Mouse (Mus musculus) liver, embryonic 14.5 days (tissue): ENCODE data around the gene Cpped1. TPM values are rescaled to one million over a fixed set of nuclear protein-coding genes. Genes with fewer than 3 reads are reported as not detected.

Experiments used
- ATAC-seq: fragments of 200-750 bp; cut with Nextera tagmentation; 2 replicates; pipeline ENCODE4 v1.8.0; 2017; ENCODE audit warnings: moderate number of reproducible peaks, mild to moderate bottlenecking, moderate library complexity; ENCODE audit not compliant: insufficient read depth
- DNase-seq, 3 experiments: peaks; one replicate each; pipeline ENCODE4 v3.0.0-alpha.2; 2012 to 2013; ENCODE audit warnings: low read depth in 3 of 3, low spot score in 3 of 3
- H3K27ac ChIP-seq: fragments of 300-500 bp; sonication (generic); 2 replicates; pipeline ENCODE4 v1.5.1; 2014; ENCODE audit warnings: moderate library complexity, mild to moderate bottlenecking, control low read depth, inconsistent platforms
- H3K27me3 ChIP-seq: fragments of 300-500 bp; sonication (generic); 2 replicates; pipeline ENCODE4 v1.6.1; 2014; ENCODE audit warnings: mild to moderate bottlenecking, low read length, moderate library complexity; ENCODE audit not compliant: control insufficient read depth, insufficient read depth
- H3K36me3 ChIP-seq: fragments of 300-500 bp; sonication (generic); replicated peaks from 2 replicates; pipeline ENCODE4 v1.6.1; 2014; ENCODE audit warnings: low read depth; ENCODE audit not compliant: control insufficient read depth, insufficient read depth
- H3K4me1 ChIP-seq, 2 experiments: fragments of 200-500 bp in 1 of 2; fragments of 300-500 bp in 1 of 2; sonication (generic) in 1 of 2; replicated peaks; 2 replicates each; pipeline ENCODE4 v1.6.1; 2012 to 2014; ENCODE audit warnings: antibody characterized with exemption in 1 of 2, inconsistent platforms in 1 of 2, low read length in 1 of 2; ENCODE audit not compliant: control insufficient read depth in 2 of 2, insufficient read depth in 2 of 2
- H3K4me2 ChIP-seq: fragments of 300-500 bp; sonication (generic); 2 replicates; pipeline ENCODE4 v1.6.1; 2014; ENCODE audit warnings: low read depth, mild to moderate bottlenecking, control low read depth, moderate library complexity
- H3K4me3 ChIP-seq, 2 experiments: fragments of 200-500 bp in 1 of 2; fragments of 300-500 bp in 1 of 2; sonication (generic) in 1 of 2; 2 replicates each; pipeline ENCODE4 v1.5.1; 2012 to 2014; ENCODE audit warnings: low read depth in 2 of 2, low read length in 2 of 2, mild to moderate bottlenecking in 2 of 2, control low read depth in 1 of 2, inconsistent platforms in 1 of 2, moderate library complexity in 1 of 2; ENCODE audit not compliant: insufficient read depth in 1 of 2
- H3K9ac ChIP-seq: fragments of 300-500 bp; sonication (generic); replicated peaks from 2 replicates; pipeline ENCODE4 v1.6.1; 2014; ENCODE audit warnings: mild to moderate bottlenecking, control low read depth, moderate library complexity
- H3K9me3 ChIP-seq: fragments of 300-500 bp; sonication (generic); 2 replicates; pipeline ENCODE4 v1.6.1; 2016; ENCODE audit warnings: low read length, mixed read lengths; ENCODE audit not compliant: control insufficient read depth
- CTCF ChIP-seq: IDR thresholded peaks from 2 replicates; pipeline ENCODE4 v1.5.1; 2016; ENCODE audit warnings: antibody characterized with exemption, low read depth, control low read depth
- EP300 ChIP-seq: IDR thresholded peaks from 2 replicates; pipeline ENCODE4 v1.6.1; 2016; ENCODE audit warnings: antibody characterized with exemption, low read depth
- WGBS: fragments of 180-500 bp; shearing (Covaris S2); extraction: QIAGEN DNeasy Blood & Tissue Kit; methylation state at CpG from one replicate; pipeline ENCODE4 v1.1.7; 2014; ENCODE audit not compliant: insufficient replicate concordance; 5-methylcytosine and 5-hydroxymethylcytosine counted together
- polyA plus RNA-seq, 2 experiments: library from polyadenylated mRNA; depleted of rRNA in 1 of 2; stranded (reverse) in 1 of 2; unstranded in 1 of 2; fragments of >200 nt; fragmentation: Nextera tagmentation in 1 of 2; extraction: Ambion mirVana in 1 of 2; gene quantifications; 2 replicates each; pipeline versions ENCODE4 v1.2.1 to v1.2.3; 2012 to 2014

Gene Cpped1
- polyA plus RNA-seq, 2 experiments: 6.1 to 13.0 TPM

DNA sequence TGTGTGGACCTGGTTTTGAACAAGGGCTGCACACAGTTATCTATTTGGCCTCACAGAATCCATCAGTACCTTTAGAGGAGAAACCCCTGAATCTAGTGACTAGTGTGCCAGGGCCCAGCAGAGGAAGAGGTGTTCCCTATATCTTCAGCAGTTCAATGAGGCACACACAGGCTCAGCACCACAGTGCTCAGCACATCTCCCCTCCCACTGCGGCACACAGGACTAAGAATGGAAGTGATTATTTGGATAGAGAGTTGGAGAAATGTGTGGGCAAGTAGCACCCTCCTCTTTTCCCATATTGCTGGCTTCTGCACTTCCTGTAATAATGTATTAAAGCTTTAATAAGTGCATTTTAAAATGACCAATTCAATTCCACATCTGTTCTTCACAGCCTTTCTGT lies 80.4 kb downstream of the Cpped1 start:
- no peak for ATAC-seq
- no peak overlapping the region for H3K4me2 ChIP-seq
- H3K27me3 ChIP-seq: no peaks in the 10 kb centered on the region
- 81% methylated on average over 1 of the region's 1 CpGs for WGBS
- no peaks in the 10 kb centered on the region for H3K36me3 ChIP-seq
- DNase-seq: no peak
- TF ChIP-seq CTCF: no peak
- no peak for TF ChIP-seq EP300
- no peaks in the 10 kb centered on the region for H3K9me3 ChIP-seq
- H3K4me1 ChIP-seq: no peaks in the 10 kb centered on the region
- no peak overlapping the region for H3K27ac ChIP-seq
- H3K4me3 ChIP-seq: no peak overlapping the region
- H3K9ac ChIP-seq: no peak overlapping the region

DNA sequence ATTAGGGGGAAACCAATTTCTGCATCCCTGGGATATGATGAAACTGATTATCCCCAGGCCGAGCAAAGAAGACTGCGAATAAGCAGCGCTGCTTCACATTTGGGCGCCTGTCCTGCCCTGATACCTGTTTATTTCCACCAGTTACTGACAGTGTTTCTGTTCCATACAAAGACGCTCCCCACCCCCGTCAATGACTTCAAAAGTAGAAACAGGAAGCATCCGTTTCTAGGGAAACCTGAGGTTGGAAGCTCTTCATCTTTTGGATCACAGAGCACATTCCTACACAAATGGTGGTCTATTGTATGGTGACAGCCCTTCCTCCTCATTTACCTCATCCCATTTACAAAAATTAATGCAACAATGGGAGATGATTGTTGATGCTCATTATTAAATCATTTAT lies 84.4 kb downstream of the Cpped1 start:
- H3K27me3 ChIP-seq: no peaks in the 10 kb centered on the region
- H3K9me3 ChIP-seq: no peaks in the 10 kb centered on the region
- 68% methylated on average over 7 of the region's 7 CpGs for WGBS
- TF ChIP-seq EP300 (no peak), CTCF (no peak)
- no peak overlapping the region for H3K9ac ChIP-seq
- ATAC-seq (no peak), DNase-seq (no peak)
- no peak overlapping the region for H3K4me2 ChIP-seq
- H3K4me1 ChIP-seq: no peaks in the 10 kb centered on the region
- H3K36me3 ChIP-seq: no peaks in the 10 kb centered on the region
- H3K4me3 ChIP-seq: no peak overlapping the region
- H3K27ac ChIP-seq: no peak overlapping the region

DNA sequence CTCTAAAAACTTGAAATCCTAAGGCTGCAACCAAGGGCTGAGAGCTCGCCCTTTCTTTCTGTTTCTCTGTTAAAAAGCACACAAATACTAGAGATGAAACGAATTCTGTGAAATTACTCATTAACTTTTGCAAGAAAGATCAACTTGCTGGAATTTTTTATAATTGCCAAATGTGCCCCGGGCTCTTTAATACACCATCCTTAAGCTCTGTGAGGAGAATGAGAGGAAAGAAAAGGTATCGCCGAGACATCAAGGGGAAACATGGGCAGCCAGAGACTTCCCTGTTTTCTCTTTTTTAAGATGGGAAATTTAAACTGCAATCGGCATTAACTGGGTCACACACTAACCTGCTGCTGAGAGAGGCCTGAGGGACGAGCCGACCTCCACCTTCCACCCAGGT lies 84.9 kb downstream of the Cpped1 start:
- Histone ChIP-seq H3K9ac (no peak overlapping the region), H3K4me1 (no peaks in the 10 kb centered on the region), H3K9me3 (no peaks in the 10 kb centered on the region), H3K36me3 (no peaks in the 10 kb centered on the region), H3K27ac (no peak overlapping the region), H3K27me3 (no peaks in the 10 kb centered on the region), H3K4me2 (no peak overlapping the region), H3K4me3 (no peak overlapping the region)
- WGBS: 70% methylated on average over 8 of the region's 8 CpGs
- DNase-seq: no peak
- no peak for ATAC-seq
- no peak for TF ChIP-seq EP300
- no peak for TF ChIP-seq CTCF

DNA sequence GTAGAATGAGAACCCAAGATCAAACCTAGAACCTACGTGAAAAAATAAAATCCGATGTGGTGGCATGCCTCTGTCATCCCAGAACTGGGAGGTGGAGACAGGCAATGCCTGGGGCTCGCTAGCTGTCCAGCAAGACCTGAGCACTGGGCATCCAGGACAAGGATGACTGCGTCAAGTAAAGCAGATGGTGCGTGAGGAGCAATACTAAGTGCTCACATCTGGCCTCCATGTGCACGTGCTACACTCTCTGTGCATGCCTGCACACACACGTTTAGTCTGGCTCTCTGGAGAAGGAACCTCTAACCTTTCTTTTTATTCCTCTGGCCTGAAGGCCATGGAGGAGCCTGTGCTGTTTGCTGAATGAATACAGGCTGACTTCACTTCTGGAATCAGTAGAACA lies 88.5 kb downstream of the Cpped1 start:
- Histone ChIP-seq H3K27ac (no peak overlapping the region), H3K4me1 (no peaks in the 10 kb centered on the region), H3K4me2 (no peak overlapping the region), H3K36me3 (no peaks in the 10 kb centered on the region), H3K27me3 (no peaks in the 10 kb centered on the region), H3K4me3 (no peak overlapping the region), H3K9me3 (no peaks in the 10 kb centered on the region), H3K9ac (no peak overlapping the region)
- DNase-seq (no peak), ATAC-seq (no peak)
- 76% methylated on average over 7 of the region's 7 CpGs for WGBS
- no peak for TF ChIP-seq CTCF
- no peak for TF ChIP-seq EP300

DNA sequence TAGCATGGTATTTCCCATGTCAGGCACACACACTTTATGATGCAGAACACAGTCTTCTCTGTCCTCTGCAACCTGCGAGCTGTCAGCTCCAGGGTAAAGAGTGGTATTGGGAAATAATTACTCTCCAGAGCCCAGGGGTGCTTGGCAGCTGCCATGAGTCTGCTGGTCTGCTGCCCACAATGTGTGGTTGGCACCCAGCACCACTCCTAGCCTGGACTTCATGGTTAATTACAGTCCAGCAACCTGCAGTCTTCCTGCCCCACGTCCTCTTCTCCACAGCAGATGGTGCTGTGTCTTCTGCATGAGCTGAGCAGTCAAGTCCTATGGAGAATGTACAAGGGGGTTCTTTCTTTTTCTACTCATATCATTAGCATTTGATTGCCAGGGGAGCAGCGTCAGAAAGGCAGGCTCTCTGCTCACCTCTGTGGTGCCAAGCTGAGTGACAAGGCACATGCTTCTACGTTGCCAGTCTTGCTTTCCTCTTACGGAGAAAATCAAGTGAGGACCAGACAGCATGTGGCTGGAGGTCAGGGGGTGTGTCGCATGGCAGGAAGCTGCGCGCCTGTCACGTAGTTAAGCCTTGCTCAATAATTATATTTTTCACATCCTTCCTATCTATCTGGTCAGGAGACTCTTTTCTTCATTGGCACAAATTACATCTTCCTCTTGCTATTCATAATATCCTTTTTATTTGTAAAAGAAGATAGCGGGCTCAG lies 94.2 kb downstream of the Cpped1 start:
- H3K36me3 ChIP-seq: no peaks in the 10 kb centered on the region
- no peaks in the 10 kb centered on the region for H3K4me1 ChIP-seq
- H3K27ac ChIP-seq: no peak overlapping the region
- ATAC-seq: no peak
- no peak for TF ChIP-seq EP300
- no peak for TF ChIP-seq CTCF
- H3K27me3 ChIP-seq: no peaks in the 10 kb centered on the region
- H3K4me2 ChIP-seq: no peak overlapping the region
- H3K9ac ChIP-seq: no peak overlapping the region
- DNase-seq: no peak
- 67% methylated on average over 10 of the region's 10 CpGs for WGBS
- no peaks in the 10 kb centered on the region for H3K9me3 ChIP-seq
- no peak overlapping the region for H3K4me3 ChIP-seq
